Mouse (Mus musculus): ENCODE measurements around the gene Tmem258. TPM values are rescaled to one million over a fixed set of nuclear protein-coding genes. Genes with fewer than 3 reads are reported as not detected.

The Tmem258 gene
- polyA plus RNA-seq, 1 experiment from 2014 or later: 379 TPM

Small RNAs within 50 kb of the gene (microRNA-seq; reads per million reads assigned to microRNA genes)
- gene Mir6993: 0.91 reads per million

Other genes starting within 250 kb of the Tmem258 start
- 1,291 and 1,338 TPM in 2 replicates for gene Fth1, start 223.4 kb upstream of the Tmem258 start, polyA plus RNA-seq (2016; fragmentation: Nextera tagmentation; extraction: Ambion mirVana)
- gene Best1, start 202.4 kb upstream of the Tmem258 start, polyA plus RNA-seq (2016; fragmentation: Nextera tagmentation; extraction: Ambion mirVana): 1.6 TPM in 2 replicates
- 51.7 and 57.4 TPM in 2 replicates for gene Rab3il1, start 202.3 kb upstream of the Tmem258 start, polyA plus RNA-seq (2016; fragmentation: Nextera tagmentation; extraction: Ambion mirVana)
- 4.0 and 4.3 TPM in 2 replicates for gene Fads3, start 162.4 kb upstream of the Tmem258 start, polyA plus RNA-seq (2016; fragmentation: Nextera tagmentation; extraction: Ambion mirVana)
- gene Fads2, start 102.3 kb upstream of the Tmem258 start, polyA plus RNA-seq (2016; fragmentation: Nextera tagmentation; extraction: Ambion mirVana): 160 and 165 TPM in 2 replicates
- 151 and 156 TPM in 2 replicates for gene Fads1, start 21.1 kb upstream of the Tmem258 start, polyA plus RNA-seq (2016; fragmentation: Nextera tagmentation; extraction: Ambion mirVana)
- 183 and 199 TPM in 2 replicates for gene Fen1, start 155 bp downstream of the Tmem258 start, polyA plus RNA-seq (2016; fragmentation: Nextera tagmentation; extraction: Ambion mirVana)
- gene Myrf, start 36.7 kb downstream of the Tmem258 start, polyA plus RNA-seq (2016; fragmentation: Nextera tagmentation; extraction: Ambion mirVana): 4.2 TPM in 2 replicates
- gene Dagla, start 100.9 kb downstream of the Tmem258 start, polyA plus RNA-seq (2016; fragmentation: Nextera tagmentation; extraction: Ambion mirVana): 2.2 and 2.4 TPM in 2 replicates
- 0.44 and 0.64 TPM in 2 replicates for gene Syt7, start 185.1 kb downstream of the Tmem258 start, polyA plus RNA-seq (2016; fragmentation: Nextera tagmentation; extraction: Ambion mirVana)